Mouse (Mus musculus) effector memory CD4-positive, alpha-beta T cell, adult 7 months (primary cell): ENCODE data around the gene 4933402D24Rik. TPM values are rescaled to one million over a fixed set of nuclear protein-coding genes. Genes with fewer than 3 reads are reported as not detected.

Experiments
- polyA plus RNA-seq: library from polyadenylated mRNA; unstranded; fragments of 100-300 nt; shearing (Covaris generic); gene quantifications from one replicate; pipeline ENCODE4 v1.2.1, GENCODE M21; 2017

Gene 4933402D24Rik
- polyA plus RNA-seq: not detected

GRCm38 (mm10) chr1:63769167-63769566 is at the start of gene 4933402D24Rik:
4933402D24Rik (minus strand) TSS chr1:63769267.

GRCm38 (mm10) chr1:63730240-63730771 is 38.8 kb downstream of the 4933402D24Rik start, which contains the start of the genes Mdh1b and Fastkd2:
Mdh1b (minus strand) TSS chr1:63730318.
Fastkd2 (plus strand) TSS chr1:63730614.

Other genes starting within 250 kb of the 4933402D24Rik start
- not detected for gene Gm39653, start 153.3 kb downstream of the 4933402D24Rik start, polyA plus RNA-seq
- gene Dytn, start 82.3 kb downstream of the 4933402D24Rik start, polyA plus RNA-seq: 0.30 TPM
- not detected for gene Mdh1b, start 38.9 kb downstream of the 4933402D24Rik start, polyA plus RNA-seq
- gene Fastkd2, start 38.7 kb downstream of the 4933402D24Rik start, polyA plus RNA-seq: 38.2 TPM